Mouse (Mus musculus) bone marrow macrophage, adult 2 months (primary cell): ENCODE measurements around the gene Dus2.

Experiments used
- CTCF ChIP-seq: IDR thresholded peaks from 2 replicates; pipeline ENCODE4 v1.5.1; 2012; ENCODE audit warnings: low read depth, mild to moderate bottlenecking, low read length, moderate library complexity
- POLR2A ChIP-seq: IDR thresholded peaks from 2 replicates; pipeline ENCODE4 v1.6.1; 2012; ENCODE audit warnings: mild to moderate bottlenecking, low read depth, low read length, borderline replicate concordance

- TF ChIP-seq CTCF, result no peak
- TF ChIP-seq POLR2A, result no peak
Observed at GRCm38 (mm10) chr8:106069565-106069964, 78.4 kb downstream of the Dus2 start.
